Mouse (Mus musculus) forelimb bud, embryonic 11.5 days (tissue): Measurements from ENCODE around the gene Lipa.

ENCODE experiments used
- DNase-seq: peaks from one replicate; pipeline ENCODE4 v3.0.0-alpha.2; 2012; ENCODE audit warnings: low read depth, low spot score

Gene Lipa

DNA sequence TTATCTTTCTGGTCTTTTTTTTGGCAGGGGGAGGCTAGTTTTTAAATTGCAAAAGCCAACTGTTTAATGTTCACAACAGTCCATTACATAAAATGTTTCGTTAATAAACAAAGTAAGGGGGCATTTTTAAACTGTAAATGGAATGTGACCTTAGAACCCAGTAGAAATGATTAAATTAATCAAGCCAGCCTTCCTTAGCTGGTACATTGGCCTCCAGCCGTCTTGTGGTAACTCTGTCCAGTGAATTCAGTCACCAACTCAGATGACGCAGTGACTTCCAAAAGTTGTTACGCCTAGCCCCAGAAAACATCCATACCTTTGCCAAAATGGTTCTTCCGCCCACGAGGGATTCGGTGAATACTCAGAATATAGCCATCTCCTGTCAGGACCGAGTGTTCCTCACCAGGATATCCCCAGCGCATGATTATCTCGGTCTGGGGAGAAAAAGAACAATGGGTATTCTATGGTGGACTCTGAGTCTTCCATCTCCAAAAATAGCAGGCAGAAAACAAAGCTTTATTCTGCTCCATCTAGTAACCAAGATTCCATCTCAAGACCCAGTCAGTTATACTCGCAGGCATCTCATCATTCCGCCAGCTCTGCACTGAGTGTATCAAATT lies 4.1 kb downstream of the Lipa start:
- DNase-seq = no peak

DNA sequence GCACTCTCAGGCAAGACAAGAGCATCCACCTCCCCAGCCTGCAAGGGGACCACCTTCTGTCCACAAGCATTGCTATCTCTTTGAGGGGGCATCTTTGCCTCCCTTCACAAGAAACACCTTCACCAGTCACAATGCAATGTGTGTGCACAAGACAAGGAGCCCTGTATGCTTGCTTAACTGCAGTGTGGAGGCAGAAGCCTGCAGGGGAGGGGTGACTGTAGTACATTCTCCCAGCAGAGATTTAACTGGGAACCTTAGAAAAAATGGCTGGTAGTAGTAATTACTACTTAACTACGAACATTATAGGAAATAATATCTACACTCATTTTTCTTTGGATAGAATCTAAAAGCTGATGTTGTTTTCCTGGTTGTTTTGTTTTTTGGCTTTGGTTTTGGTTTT lies 5.3 kb downstream of the Lipa start:
- DNase-seq = no peak

DNA sequence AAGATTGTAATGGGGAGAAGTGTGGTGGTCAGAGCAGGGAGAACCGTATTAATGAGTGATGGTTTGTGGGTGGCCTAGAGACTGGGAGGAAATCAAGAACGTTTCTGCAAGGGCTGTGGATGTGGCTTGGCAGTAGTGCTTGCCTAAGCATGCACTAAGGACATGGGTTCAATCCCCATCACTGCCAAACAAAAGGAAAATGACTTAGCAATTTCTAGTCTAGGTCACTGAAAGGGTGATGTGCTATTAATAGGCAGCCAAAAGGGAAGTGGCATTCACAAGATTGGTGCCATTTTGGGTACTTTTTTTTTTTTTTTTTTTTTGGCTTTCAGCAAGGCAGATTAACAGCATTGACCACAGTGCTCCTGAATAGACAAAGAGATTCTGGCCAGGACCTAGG lies 5.9 kb downstream of the Lipa start:
- DNase-seq = no peak

DNA sequence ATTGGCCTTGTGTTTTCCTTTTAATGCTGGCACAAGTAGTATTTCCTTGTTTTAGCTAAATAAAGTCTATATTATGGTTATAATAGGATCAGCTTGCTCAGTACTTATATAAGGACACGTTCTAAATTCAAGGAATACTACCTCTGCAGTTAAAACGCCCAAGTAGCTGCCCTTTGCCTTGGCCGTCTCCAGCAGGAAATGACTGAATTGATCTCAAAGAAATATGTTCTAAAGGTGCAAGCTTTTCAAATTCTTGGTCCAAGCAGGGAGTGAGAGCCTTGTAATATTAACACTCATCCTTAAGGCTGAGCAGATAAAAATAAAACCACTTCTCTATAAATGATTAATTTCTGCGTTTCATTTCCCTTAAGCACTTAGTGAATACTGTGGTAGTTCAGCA lies 7.2 kb downstream of the Lipa start:
- DNase-seq = no peak

DNA sequence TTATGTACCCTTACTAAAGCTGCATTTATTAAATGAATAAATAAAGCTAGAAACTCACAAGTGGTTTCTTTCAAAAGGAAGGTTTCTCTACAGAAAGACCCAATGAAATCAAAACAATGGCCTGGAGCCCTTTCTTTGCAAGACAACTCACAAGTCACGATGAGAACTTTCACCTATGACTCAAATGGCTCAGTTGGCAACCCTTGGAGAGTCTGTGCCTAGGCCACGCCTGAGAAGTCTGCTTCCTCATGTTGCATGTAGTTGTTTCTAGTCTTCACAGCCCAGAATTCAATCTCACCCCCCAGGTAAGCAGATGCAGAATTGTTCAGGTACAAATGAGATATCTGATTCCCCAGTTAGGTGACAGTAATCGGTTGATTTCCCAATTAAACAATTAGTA lies 7.6 kb downstream of the Lipa start:
- no peak for DNase-seq

DNA sequence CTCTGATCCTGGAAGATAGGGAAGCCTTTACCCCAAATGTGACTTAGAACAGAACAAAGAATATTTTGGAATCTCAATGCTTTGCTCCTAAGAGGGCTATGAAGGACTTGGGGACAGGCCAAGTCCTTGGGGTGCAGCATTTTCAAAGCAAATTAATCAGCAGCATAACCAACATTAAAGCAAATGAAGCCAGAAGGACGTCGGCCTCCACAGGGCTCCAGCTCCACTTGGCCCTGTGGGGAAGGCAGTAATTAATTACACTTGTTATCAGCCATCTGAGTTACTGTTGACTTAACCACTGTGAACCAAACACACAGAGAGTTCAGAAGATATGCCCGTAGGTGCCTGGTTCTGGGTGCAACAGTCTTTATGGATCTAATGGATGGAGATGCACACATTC lies 8.5 kb downstream of the Lipa start:
- no peak for DNase-seq

DNA sequence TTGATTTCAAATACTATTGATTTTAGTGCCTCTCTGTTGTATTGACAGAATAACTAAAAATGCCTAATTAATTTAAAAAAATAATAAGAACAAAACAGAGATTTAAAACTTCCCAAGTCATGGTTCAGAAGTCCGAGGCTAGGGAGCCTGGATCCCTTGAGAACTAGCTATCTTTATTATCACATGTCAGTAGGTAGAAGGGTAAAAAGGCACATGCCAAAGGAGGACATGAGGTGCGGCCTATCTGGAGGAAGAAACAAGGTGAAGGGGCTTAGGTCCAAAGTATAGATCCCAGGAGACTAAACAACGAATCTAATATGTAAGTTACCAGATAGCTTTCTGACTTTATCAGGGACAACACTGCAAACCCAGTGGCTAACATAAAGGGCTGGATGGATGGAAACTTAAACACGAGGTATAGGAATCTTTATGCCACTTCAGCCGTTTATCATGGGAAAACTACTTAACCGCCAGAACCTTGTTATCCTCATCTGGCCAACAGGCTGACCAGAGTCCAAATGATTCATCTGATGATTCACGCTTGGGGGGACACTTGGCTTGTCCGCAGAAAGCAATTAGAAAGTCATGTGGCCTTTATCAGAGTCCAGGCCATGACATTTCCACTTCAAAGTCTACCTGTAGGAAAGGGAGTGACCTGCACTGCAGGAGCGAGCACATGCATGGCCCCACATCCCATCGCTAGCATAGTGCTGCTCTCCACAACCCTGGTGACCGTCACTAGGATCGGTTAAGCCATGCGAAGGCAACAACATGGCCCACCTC lies 9.3 kb downstream of the Lipa start:
- DNase-seq = no peak

DNA sequence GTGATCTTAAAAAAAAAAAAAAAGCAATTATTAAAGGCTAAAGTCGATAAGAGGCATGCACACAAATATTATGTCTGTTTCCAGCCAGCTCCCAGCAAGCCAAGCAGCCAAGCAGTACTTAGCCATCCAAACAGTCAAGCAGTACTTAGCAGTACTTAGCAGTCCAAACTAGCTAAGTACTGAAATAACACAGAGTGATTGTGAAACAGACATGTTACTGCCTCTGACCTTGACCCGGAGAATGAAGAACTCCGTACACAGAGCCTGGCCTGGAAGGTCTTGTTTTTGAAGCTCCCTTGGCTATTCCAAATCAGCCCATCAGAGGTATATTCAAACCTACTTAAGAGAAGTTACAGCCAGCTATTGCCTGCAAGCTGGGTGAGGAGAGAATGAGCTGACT lies 10.1 kb downstream of the Lipa start:
- DNase-seq = no peak

DNA sequence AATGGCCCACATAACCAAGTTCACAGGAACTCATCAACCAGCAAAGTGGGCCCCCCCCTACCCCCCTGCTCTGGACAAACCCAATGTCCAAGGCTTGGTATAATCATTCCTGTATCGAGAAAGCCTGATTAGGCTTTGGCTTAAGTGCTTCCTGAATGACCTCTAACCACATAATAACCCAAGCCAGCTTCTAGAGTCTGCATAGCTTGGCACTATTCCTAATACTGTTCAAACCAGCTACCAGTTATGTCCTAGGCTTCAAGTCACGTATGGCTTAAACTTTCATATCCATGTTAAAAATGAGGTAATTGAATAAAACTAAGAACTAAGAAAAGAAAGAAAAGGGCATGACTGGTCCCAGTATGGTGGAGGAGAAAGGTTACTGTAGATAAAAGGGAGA lies 10.9 kb downstream of the Lipa start:
- no peak for DNase-seq

DNA sequence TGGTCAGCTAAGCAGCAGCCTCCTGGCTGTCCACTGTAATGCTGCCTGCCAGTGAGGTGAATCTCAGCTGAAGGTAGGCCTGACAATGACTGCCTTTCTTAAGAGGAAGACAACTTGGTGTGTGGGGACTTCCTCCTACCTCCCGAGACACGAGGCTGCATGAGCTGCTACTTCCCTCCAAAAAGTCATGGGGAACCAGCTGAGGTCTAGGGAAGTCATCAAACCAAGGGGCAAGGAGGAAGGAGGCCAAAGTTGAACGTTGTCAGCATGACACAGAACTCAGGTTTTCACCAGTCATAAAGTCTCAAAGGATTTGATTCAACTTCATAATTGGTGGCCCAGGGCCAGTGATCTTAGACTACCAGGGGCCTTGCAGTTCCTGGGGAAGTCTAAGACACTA lies 11.6 kb downstream of the Lipa start:
- no peak for DNase-seq

DNA sequence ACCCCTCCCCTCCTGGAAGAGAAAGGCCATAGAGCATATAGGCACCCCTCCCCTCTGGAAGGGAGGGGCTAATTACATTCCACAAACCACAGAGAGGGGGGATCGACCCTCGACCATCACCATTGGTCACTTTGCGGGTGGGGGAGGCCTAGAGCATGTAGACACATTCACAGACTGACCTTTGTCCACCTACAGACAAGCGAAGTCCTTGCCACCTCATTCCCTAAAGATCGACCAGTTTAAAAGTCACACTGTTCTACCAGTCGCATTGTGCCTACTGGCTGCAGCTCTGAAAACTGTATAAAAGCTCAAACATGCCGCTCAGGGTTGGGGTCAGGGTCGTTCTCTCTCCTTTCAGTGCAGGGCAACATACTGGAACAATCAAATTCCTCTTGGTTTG lies 15.7 kb downstream of the Lipa start:
- DNase-seq = peak; percentile 10

DNA sequence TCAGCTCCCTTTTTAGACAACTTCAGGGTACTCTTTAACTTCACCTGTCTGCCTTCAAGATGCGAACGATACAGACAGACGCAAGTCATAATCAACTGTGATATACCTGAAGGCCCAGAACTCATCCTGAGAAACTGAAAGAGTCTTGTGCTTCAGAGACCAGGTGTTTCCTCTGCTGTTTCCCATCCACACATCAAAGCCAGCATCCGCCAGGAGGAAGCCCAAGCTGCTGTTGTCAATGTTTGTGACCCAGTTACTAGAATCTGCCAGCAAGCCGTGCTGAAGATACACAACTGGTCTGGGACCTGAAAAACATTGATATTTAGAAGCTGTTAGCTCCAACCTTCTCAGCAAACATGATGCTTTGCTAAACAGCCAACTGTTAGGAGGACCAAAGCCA lies 16.6 kb downstream of the Lipa start:
- DNase-seq = no peak

DNA sequence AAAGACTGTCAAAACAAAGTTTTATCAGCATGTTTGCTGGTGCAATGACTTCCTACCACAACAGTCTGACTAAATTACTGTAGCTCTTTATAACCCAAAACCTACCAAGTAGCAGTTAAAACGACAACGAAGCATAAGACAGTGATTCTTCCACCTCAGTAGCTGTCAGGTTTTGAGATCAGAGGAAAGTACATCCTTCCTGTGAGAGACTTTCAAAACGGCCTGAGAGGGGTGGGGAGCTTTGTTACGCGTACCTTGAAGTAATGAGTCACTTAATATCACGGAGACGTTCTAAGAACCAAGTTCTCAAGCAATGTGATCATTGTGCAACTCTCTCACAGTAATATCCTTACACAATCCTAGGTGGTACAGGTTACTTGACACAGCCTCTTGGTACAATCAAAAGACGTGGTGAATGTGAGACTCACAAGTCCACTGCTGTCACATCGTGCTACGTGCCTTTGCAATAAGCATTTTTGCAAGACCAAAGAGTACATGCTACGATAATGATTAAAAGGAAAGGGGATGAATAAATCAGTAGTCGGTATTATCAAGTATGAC lies 22.0 kb downstream of the Lipa start:
- no peak for DNase-seq

DNA sequence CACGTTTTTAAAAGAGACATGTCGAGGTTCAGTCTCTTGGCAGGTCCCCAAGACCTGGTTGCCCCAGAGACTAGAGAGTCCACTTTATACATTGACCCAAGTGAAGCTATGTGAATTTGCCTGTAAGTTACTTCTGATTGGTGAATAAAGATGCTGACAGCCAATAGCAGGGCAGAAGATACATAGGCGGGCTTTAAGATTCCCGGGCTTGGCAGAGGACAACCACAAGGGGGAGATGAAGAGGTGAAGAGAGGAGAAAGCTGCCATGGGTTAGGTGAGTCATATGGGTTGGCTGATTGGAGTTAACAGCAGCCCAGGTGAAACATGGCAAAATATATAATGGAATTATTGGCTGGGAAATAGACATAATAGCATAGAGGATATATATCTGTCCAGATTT lies 26.5 kb downstream of the Lipa start:
- DNase-seq = peak; percentile 68

DNA sequence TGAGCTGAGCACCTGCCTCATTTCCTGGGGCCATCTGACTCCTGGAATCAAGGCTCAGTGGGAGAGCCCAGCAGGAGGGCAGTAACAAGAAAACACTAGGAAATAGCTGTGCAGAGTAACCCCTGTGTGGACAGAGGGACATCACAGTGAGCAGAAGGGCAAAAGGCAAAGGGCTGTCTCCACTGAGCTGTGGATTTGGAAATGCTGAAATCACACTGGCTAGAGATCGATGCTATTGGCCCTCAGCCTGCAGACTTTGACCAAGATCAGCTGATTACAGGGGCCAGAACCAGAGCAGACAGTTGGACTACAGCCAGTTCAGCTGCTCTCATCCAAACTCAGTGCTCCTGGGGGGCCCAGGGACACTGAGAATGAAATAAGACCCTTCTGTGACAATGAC lies 30.9 kb downstream of the Lipa start:
- DNase-seq = no peak

DNA sequence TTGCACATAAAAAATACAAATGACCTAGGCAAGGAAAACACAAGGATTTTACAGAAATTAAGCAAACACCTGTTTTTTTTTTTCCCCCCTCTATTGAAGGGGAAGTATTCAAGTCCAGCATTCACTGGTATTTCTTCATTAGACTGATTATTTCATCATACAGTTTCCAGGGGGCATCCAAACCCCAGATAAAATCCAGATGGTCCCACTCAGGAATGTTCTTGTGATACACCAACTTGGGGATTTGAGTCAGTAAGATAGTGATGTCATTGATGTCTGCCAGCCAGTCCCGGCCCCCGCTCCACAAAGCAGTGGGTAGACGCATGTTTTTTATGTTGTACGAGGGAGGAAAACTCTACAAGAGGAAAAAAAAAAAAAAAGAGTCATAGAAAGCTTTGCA lies 33.4 kb downstream of the Lipa start:
- no peak for DNase-seq

DNA sequence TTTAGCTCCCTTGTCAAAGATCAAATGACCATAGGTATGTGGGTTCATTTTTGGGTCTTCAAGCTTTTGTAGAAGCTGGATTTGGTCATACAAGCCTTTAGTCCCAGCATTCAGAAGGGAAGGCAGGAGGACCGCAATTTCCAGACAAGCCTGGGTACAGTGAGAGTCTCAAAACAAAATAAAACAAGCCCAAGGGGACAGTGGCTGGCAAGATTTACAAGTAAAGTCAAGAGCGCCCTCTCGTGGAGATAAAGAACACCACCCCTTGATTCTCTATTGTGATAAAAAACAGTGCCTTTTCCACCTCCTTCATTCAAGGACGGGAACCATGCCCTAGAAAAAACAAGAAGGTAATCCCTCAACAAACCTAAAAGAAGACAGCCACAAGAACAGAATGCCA lies 43.7 kb downstream of the Lipa start:
- DNase-seq = peak; percentile 70

DNA sequence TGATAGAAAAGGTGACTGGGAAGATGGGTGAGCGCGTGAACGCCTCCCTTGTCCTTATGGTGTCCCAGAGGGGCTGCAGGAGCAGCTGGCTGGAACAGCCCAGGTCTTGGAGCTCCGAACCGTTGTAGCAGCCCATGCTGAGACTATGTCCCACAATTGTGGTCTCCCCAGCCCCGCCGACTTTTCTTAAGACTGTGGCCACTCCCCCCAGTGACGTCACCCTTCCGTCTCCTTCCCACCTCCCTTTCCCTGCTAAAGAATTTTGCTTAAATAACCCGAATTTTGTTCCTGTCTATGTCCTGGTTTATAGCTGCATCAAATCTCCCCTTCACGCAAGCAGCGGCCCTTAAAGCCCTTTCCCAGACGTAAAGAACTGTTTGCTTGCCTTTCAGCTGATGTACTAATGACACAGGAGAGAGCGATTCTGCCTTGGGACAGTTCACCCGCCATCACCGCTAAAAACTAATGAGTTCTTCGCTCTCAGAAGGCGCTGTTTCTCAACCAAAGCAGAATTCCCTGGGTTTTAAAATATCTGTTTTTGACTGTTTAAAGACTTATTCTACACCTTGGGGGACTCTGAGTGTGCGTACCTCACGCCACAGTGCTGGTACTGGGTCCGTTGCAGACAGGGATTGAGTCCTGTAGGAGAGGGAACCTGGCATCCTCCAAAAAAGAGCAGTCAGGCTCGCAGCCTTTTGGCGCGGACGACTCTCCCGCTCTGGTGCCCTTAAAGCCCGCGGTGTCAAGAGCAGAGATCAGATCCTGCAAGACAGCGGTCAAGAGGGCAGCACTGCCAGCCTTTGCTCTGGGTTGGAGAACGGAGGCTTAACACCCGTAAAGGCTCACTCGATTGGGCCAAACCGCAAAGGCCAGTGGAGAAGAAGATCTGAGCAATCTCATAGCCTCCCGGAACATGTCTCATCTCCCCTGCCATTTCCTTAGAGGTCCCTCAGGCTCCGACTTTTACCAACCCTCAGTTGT lies 52.0 kb downstream of the Lipa start, which contains the start of gene Ch25h:
Ch25h (minus strand) TSS at position 174 of the 981 bp plus-strand sequence.
- DNase-seq = peak; percentile 48

DNA sequence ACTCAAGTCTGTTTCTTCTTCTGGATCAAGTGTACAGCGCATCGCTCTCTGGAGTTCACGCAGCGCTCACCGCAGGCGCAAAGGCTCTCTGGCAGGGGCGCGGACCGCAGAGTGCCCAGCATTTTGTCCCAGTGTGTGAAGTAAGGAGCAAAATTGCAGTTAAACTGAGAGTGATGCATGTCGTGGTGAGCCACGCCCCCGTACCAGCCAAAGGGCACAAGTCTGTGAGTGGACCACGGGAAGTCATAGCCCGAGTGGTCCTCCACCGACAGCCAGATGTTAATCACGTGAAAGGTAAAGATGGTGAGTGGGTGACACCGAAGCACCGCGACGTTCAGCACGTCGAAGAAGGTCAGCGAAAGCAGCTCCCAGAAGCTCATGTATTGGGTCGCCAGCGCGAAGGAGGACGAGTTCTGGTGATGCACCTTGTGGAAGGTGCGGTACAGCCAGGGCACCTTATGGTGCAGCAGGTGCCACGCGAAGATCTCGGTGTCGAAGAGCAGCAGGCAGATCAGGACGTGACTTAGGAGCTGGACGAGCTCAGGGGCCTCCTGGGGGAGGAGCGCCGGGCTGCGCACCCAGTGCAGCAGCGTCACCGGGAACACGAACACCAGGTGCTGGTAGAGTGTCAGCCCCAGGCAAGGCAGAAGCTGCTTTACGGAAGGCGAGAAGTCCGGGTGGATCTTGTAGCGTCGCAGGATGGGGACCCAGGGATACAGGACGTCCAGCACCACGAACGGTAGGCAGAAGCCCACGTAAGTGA lies 52.9 kb downstream of the Lipa start:
- peak; percentile 10 for DNase-seq

DNA sequence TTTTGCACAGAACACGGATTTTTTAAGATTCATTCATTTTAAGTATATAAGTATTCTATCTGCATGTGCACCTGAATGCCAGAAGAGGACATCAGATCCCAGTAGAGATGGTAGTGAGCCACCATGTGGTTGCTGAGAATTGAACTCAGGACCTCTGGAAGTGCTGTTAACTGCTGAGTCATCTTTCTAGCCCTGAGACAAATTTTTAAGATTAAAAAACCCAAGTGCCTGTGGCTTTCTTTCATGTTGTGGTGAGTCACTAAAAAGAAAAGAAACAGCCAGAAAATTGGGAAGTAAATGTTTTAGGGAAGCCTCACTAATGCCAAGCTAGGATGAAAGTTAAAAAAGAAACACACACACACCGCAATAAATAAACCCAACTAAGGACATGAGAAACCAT lies 55.6 kb downstream of the Lipa start:
- no peak for DNase-seq

DNA sequence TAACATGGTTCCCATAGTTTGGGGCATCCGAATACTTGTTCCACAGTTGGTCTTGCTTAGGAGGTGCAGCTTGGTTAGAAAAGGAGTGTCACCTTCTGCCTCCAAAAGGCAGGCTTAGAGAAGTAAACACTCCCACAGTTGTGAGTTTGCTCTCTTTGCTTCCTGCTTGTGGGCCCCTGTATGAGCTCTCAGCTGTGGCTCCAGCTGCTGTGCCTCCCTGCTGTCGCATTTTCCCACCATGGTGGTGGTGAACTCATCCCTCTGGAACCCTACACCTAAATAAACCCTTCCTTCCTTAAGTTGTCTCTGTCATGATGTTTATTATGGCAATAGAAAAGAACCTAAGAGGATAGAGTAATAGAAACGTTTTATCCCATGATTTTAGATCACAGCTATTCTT lies 58.5 kb downstream of the Lipa start:
- DNase-seq = no peak
